Mouse (Mus musculus) cerebellum, adult 2 months (tissue): ENCODE measurements around the gene Ugt1a8.
"Not testable (repeated sequence)": the region's sequence is repeated elsewhere in the genome, so short reads cannot be mapped to it uniquely, and the experiment has no call there.

Experiments
- CTCF ChIP-seq: fragments of 200-500 bp; IDR thresholded peaks from 2 replicates; pipeline ENCODE4 v1.5.1; 2011; ENCODE audit warnings: low read depth, mild to moderate bottlenecking, control low read depth, low read length, moderate library complexity, borderline replicate concordance; ENCODE audit not compliant: insufficient read depth
- POLR2A ChIP-seq: fragments of 200-500 bp; IDR thresholded peaks from 2 replicates; pipeline ENCODE4 v1.6.1; 2011; ENCODE audit warnings: low read length, control low read depth, borderline replicate concordance; ENCODE audit not compliant: insufficient read depth

- not testable (repeated sequence) for TF ChIP-seq POLR2A, CTCF
Measured at GRCm38 (mm10) chr1:88140492-88140891, 52.9 kb downstream of the Ugt1a8 start.
